Mouse (Mus musculus): ENCODE data around the gene Mtfp1.

- no peak for TF ChIP-seq CTCF (conservative IDR thresholded peaks at IDR 0.05; ENCODE audit: insufficient read depth, insufficient read length, low read depth, low read length)
- TF ChIP-seq POLR2A (IDR thresholded peaks at IDR 0.05; ENCODE audit: low read depth, low read length) = no peak
Measured at GRCm38 (mm10) chr11:4104989-4105388, 9.7 kb upstream of the Mtfp1 start.
